Mouse (Mus musculus): ENCODE results near the gene Gcc2. TPM values are rescaled to one million over a fixed set of nuclear protein-coding genes. Genes with fewer than 3 reads are reported as not detected.

Gcc2 gene
- polyA plus RNA-seq (2017; shearing (Covaris generic)), result 90.0 TPM

GRCm38 (mm10) chr10:58255213-58255892 lies at the start of gene Gcc2:
Gene Gcc2, plus strand, starts transcription at chr10:58255497.

GRCm38 (mm10) chr10:58224827-58225785 lies 30.2 kb upstream of the Gcc2 start, which contains the start of gene AW822073:
Gene AW822073, minus strand, starts transcription at chr10:58224930.

GRCm38 (mm10) chr10:58232641-58232969 lies 22.7 kb upstream of the Gcc2 start, which contains the start of gene Duxf3:
Gene Duxf3, minus strand, starts transcription at chr10:58232675.

GRCm38 (mm10) chr10:58236613-58237012 lies 18.7 kb upstream of the Gcc2 start, which contains the start of gene Gm4981:
Gene Gm4981, minus strand, starts transcription at chr10:58236701.

GRCm38 (mm10) chr10:58323028-58323991 lies 68.0 kb downstream of the Gcc2 start, which contains the start of gene Lims1:
Gene Lims1, plus strand, starts transcription at chr10:58323466.

Other genes with a start within 250 kb of the Gcc2 start
- gene AW822073, start 30.6 kb upstream of the Gcc2 start, polyA plus RNA-seq (2017; shearing (Covaris generic)), result 0.22 TPM
- gene Duxf3, start 22.8 kb upstream of the Gcc2 start, polyA plus RNA-seq (2017; shearing (Covaris generic)), result 0.32 TPM
- gene Gm4981, start 18.8 kb upstream of the Gcc2 start, polyA plus RNA-seq (2017; shearing (Covaris generic)), result not detected
- 118 TPM for gene Lims1, start 68.0 kb downstream of the Gcc2 start, polyA plus RNA-seq (2017; shearing (Covaris generic))
- 77.4 TPM for gene Ranbp2, start 191.4 kb downstream of the Gcc2 start, polyA plus RNA-seq (2017; shearing (Covaris generic))
- gene Ccdc138, start 242.5 kb downstream of the Gcc2 start, polyA plus RNA-seq (2017; shearing (Covaris generic)), result 3.3 TPM